Mouse (Mus musculus): ENCODE data around the gene Mdga1. TPM values are rescaled to one million over a fixed set of nuclear protein-coding genes. Genes with fewer than 3 reads are reported as not detected.
"Not testable (repeated sequence)": the region's sequence is repeated elsewhere in the genome, so short reads cannot be mapped to it uniquely, and the experiment has no call there.

The Mdga1 gene
- polyA plus RNA-seq, 1 experiment from 2014 or later: 8.8 TPM

- H3K27me3 ChIP-seq: peaks cover 19% of the 10 kb centered on the region; the same call in 1 of the 2 replicates
- no peak overlapping the region for H3K4me3 ChIP-seq (replicated peaks)
- H3K36me3 ChIP-seq (replicated peaks): no peaks in the 10 kb centered on the region
- no peak for ATAC-seq (ENCODE audit: low FRiP score)
- H3K27ac ChIP-seq: no peak overlapping the region
- 57% methylated on average over 6 of the region's 6 CpGs for WGBS
- H3K4me2 ChIP-seq: no peak overlapping the region
- H3K9me3 ChIP-seq: 0 out of 2 replicates have a peak, but pooled peaks cover 3% of the 10 kb centered on the region
- peaks cover 28% of the 10 kb centered on the region for H3K4me1 ChIP-seq
- no peak overlapping the region for H3K9ac ChIP-seq
Measured at GRCm38 (mm10) chr17:29800096-29800455, 169.8 kb downstream of the Mdga1 start.

- H3K4me2 ChIP-seq: no peak overlapping the region
- no peak overlapping the region for H3K27ac ChIP-seq
- H3K4me1 ChIP-seq: peaks cover 34% of the 10 kb centered on the region
- H3K9ac ChIP-seq: no peak overlapping the region
- H3K4me3 ChIP-seq (replicated peaks): no peak overlapping the region
- H3K9me3 ChIP-seq: no peaks in the 10 kb centered on the region
- 76% methylated on average over 21 of the region's 21 CpGs for WGBS
- ATAC-seq (ENCODE audit: low FRiP score): no peak
- peaks cover 19% of the 10 kb centered on the region; the same call in 1 of the 2 replicates for H3K27me3 ChIP-seq
- H3K36me3 ChIP-seq (replicated peaks): no peaks in the 10 kb centered on the region
Measured at GRCm38 (mm10) chr17:29799398-29800095, 170.3 kb downstream of the Mdga1 start.

GRCm38 (mm10) chr17:29798151-29798550 lies 171.7 kb downstream of the Mdga1 start:
- H3K4me3 ChIP-seq (replicated peaks): no peak overlapping the region
- H3K4me1 ChIP-seq: peaks cover 37% of the 10 kb centered on the region
- H3K36me3 ChIP-seq (replicated peaks): no peaks in the 10 kb centered on the region
- H3K9ac ChIP-seq: no peak overlapping the region
- H3K9me3 ChIP-seq: no peaks in the 10 kb centered on the region
- 44% methylated on average over 10 of the region's 10 CpGs for WGBS
- H3K27me3 ChIP-seq: peaks cover 19% of the 10 kb centered on the region; the same call in 1 of the 2 replicates
- ATAC-seq (ENCODE audit: low FRiP score): no peak
- H3K4me2 ChIP-seq: no peak overlapping the region
- H3K27ac ChIP-seq: peak overlapping the region; percentile 31; the same call in 1 of the 2 replicates

- Histone ChIP-seq H3K27ac (peak overlapping the region; percentile 21; the same call in 1 of the 2 replicates), H3K4me1 (peaks cover 37% of the 10 kb centered on the region)
- WGBS: 49% methylated on average over 9 of the region's 9 CpGs
Measured at GRCm38 (mm10) chr17:29796787-29797186, 173.1 kb downstream of the Mdga1 start.

GRCm38 (mm10) chr17:29796086-29796485 lies 173.8 kb downstream of the Mdga1 start:
- Histone ChIP-seq H3K4me1 (peaks cover 37% of the 10 kb centered on the region), H3K27me3 (peaks cover 19% of the 10 kb centered on the region; the same call in 1 of the 2 replicates), H3K4me2 (0 out of 2 replicates have a peak overlapping the region, but pooled peaks have one; percentile 52), H3K9me3 (no peaks in the 10 kb centered on the region), H3K4me3 (replicated peaks) (no peak overlapping the region), H3K36me3 (replicated peaks) (no peaks in the 10 kb centered on the region), H3K27ac (peak overlapping the region; percentile 79), H3K9ac (no peak overlapping the region)
- WGBS: 12% methylated on average over 7 of the region's 7 CpGs
- 0 out of 2 replicates have a peak, but pooled peaks have one; percentile 24 for ATAC-seq (ENCODE audit: low FRiP score)

More at GRCm38 (mm10) chr17:29796787-29797186, 173.1 kb downstream of the Mdga1 start:
- no peak for ATAC-seq (ENCODE audit: low FRiP score)
- Histone ChIP-seq H3K9me3 (no peaks in the 10 kb centered on the region), H3K27me3 (peaks cover 19% of the 10 kb centered on the region; the same call in 1 of the 2 replicates), H3K4me2 (no peak overlapping the region), H3K4me3 (replicated peaks) (no peak overlapping the region), H3K36me3 (replicated peaks) (no peaks in the 10 kb centered on the region), H3K9ac (no peak overlapping the region)

GRCm38 (mm10) chr17:29795050-29795770 lies 174.7 kb downstream of the Mdga1 start:
- Histone ChIP-seq H3K9ac (peak overlapping the region; percentile 36), H3K27me3 (peaks cover 14% of the 10 kb centered on the region; the same call in 1 of the 2 replicates), H3K36me3 (replicated peaks) (no peaks in the 10 kb centered on the region), H3K4me1 (peaks cover 37% of the 10 kb centered on the region), H3K27ac (peak overlapping the region; percentile 79), H3K9me3 (no peaks in the 10 kb centered on the region), H3K4me3 (replicated peaks) (peak overlapping the region; percentile 17), H3K4me2 (peak overlapping the region; percentile 52)
- WGBS: under 1% methylated on average over 21 of the region's 23 CpGs
- ATAC-seq (ENCODE audit: low FRiP score): peak; percentile 75

- Histone ChIP-seq H3K4me2 (no peak overlapping the region), H3K4me1 (peaks cover 23% of the 10 kb centered on the region), H3K4me3 (replicated peaks) (no peak overlapping the region), H3K9ac (no peak overlapping the region), H3K27ac (no peak overlapping the region), H3K9me3 (peaks cover 4% of the 10 kb centered on the region; the same call in 1 of the 2 replicates), H3K36me3 (replicated peaks) (no peaks in the 10 kb centered on the region), H3K27me3 (no peaks in the 10 kb centered on the region)
- WGBS: 83% methylated on average over 9 of the region's 9 CpGs
- ATAC-seq (ENCODE audit: low FRiP score): no peak
Measured at GRCm38 (mm10) chr17:29791531-29792050, 178.3 kb downstream of the Mdga1 start.

GRCm38 (mm10) chr17:29790231-29790740 lies 179.6 kb downstream of the Mdga1 start:
- 90% methylated on average over 12 of the region's 12 CpGs for WGBS
- Histone ChIP-seq H3K4me1 (peaks cover 11% of the 10 kb centered on the region), H3K4me2 (no peak overlapping the region), H3K9me3 (peaks cover 4% of the 10 kb centered on the region; the same call in 1 of the 2 replicates), H3K27ac (no peak overlapping the region), H3K9ac (no peak overlapping the region), H3K36me3 (replicated peaks) (no peaks in the 10 kb centered on the region), H3K27me3 (no peaks in the 10 kb centered on the region), H3K4me3 (replicated peaks) (no peak overlapping the region)
- ATAC-seq (ENCODE audit: low FRiP score): no peak

- H3K9ac ChIP-seq: no peak overlapping the region
- H3K9me3 ChIP-seq: peaks cover 4% of the 10 kb centered on the region; the same call in 1 of the 2 replicates
- no peak overlapping the region for H3K4me2 ChIP-seq
- no peak overlapping the region for H3K27ac ChIP-seq
- no peaks in the 10 kb centered on the region for H3K27me3 ChIP-seq
- no peak for ATAC-seq (ENCODE audit: low FRiP score)
- peaks cover 5% of the 10 kb centered on the region for H3K4me1 ChIP-seq
- no peak overlapping the region for H3K4me3 ChIP-seq (replicated peaks)
- H3K36me3 ChIP-seq (replicated peaks): no peaks in the 10 kb centered on the region
- 70% methylated on average over 9 of the region's 9 CpGs for WGBS
Measured at GRCm38 (mm10) chr17:29789715-29790114, 180.2 kb downstream of the Mdga1 start.

- H3K27ac ChIP-seq: no peak overlapping the region
- H3K4me1 ChIP-seq: no peaks in the 10 kb centered on the region
- H3K4me2 ChIP-seq: no peak overlapping the region
- H3K27me3 ChIP-seq: no peaks in the 10 kb centered on the region
- H3K36me3 ChIP-seq (replicated peaks): no peaks in the 10 kb centered on the region
- H3K4me3 ChIP-seq (replicated peaks): no peak overlapping the region
- WGBS: 88% methylated on average over 10 of the region's 10 CpGs
- peaks cover 4% of the 10 kb centered on the region; the same call in 1 of the 2 replicates for H3K9me3 ChIP-seq
- ATAC-seq (ENCODE audit: low FRiP score): no peak
- H3K9ac ChIP-seq: no peak overlapping the region
Measured at GRCm38 (mm10) chr17:29788573-29788972, 181.3 kb downstream of the Mdga1 start.

- Histone ChIP-seq H3K4me2 (no peak overlapping the region), H3K9ac (no peak overlapping the region), H3K27ac (no peak overlapping the region), H3K4me1 (no peaks in the 10 kb centered on the region), H3K9me3 (peaks cover 4% of the 10 kb centered on the region; the same call in 1 of the 2 replicates), H3K36me3 (replicated peaks) (no peaks in the 10 kb centered on the region), H3K4me3 (replicated peaks) (no peak overlapping the region), H3K27me3 (no peaks in the 10 kb centered on the region)
- ATAC-seq (ENCODE audit: low FRiP score): no peak
- 83% methylated on average over 9 of the region's 9 CpGs for WGBS
Measured at GRCm38 (mm10) chr17:29784820-29785219, 185.1 kb downstream of the Mdga1 start.

GRCm38 (mm10) chr17:29781472-29781871 lies 188.4 kb downstream of the Mdga1 start:
- not testable (repeated sequence) for H3K27ac ChIP-seq; H3K9ac ChIP-seq; H3K36me3 ChIP-seq (replicated peaks); ATAC-seq (ENCODE audit: low FRiP score); H3K27me3 ChIP-seq; H3K4me3 ChIP-seq (replicated peaks); H3K9me3 ChIP-seq; H3K4me2 ChIP-seq
- WGBS: 90% methylated on average over 4 of the region's 4 CpGs
- H3K4me1 ChIP-seq: peaks cover 14% of the 10 kb centered on the region; the same call in 1 of the 2 replicates

All from forebrain, embryonic 12.5 days (tissue).